Mouse (Mus musculus) CD4-positive helper T cell, adult 2 months (primary cell): ENCODE results near the gene Gnai2.
"Not testable (repeated sequence)": the region's sequence is repeated elsewhere in the genome, so short reads cannot be mapped to it uniquely, and the experiment has no call there.

Source experiments
- DNase-seq: peaks from one replicate; pipeline ENCODE4 v3.0.0-alpha.2; 2012; ENCODE audit warnings: low read depth, missing footprints, low spot score

Gene Gnai2

DNA sequence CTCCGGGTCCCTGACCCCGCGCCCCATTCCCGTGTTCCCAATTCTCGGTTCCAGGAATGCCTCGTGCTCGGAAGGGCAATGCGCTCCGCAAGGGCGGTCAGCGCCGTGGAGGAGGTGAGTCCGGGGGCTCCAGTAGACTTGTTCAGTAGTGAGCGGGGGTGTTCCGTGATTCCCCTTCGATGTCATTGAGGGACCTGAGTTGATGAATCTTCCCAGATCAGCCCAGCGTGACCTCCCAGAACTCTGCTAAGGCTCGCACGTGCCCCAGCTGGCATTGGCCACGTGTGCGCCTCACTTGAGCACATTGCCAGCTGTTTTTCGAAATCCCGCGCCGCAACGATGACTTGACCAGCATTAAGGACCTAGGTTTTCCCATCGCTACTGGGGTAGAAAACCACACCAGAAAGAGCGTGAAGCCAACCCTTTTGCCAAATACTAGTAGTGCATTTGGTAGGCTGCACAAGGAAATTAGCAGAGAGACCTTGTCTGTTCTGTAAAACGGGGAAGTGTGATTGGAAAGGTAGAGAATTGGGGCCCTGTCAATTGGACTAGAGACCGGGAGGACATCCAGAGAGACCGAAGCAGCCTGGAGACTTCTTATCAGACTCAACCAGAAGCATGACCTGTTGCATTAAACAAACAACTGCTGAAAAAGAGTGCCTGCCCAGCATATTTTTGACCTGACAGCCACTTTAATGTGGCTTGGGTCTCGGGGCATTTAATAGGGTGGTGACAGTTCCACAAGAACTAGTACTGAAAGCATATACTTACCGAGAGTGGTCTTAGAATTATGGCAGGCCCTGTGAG, 47.1 kb downstream of the Gnai2 start:
- DNase-seq, result no peak

DNA sequence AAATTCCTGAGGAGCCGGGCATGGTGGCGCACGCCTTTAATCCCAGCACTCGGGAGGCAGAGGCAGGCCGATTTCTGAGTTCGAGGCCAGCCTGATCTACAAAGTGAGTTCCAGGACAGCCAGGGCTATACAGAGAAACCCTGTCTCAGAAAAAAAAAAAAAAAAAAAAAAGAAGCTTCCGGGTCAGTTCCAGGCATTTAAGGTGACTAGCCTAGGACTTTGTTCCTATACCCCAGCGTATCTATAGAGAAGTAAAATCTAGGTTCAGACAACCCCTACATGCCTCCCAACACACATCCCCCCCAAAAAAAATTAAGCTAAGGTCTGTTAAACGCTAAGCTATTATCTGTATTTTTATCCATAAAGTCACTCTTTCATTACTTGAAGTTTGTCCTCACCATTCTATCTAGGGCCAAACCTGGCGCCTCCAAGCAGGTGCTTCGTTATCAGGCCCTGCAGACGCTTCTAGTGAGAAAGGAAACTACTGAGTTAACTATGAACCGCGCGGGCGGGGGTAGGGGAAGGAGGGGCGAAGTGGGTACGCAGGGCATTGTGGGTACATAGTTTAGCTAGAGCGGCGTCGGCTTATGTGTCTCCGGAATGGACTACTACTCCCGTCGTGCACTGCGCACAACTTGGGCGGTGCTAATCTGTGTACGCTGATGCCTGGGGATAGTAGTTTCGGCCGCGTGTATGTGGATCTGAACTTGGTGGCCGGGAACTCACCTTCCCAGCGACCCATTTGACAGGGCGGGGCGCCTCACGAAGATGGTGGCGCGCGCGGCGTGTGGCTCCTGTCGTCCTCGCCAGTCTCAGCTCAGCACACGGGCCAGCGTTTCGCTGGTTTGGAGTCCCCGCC, 48.0 kb downstream of the Gnai2 start, which contains the start of gene Ifrd2:
TSS of gene Ifrd2 (plus strand) at position 669 of the 859 bp plus-strand sequence.
- DNase-seq, result peak; percentile 99

DNA sequence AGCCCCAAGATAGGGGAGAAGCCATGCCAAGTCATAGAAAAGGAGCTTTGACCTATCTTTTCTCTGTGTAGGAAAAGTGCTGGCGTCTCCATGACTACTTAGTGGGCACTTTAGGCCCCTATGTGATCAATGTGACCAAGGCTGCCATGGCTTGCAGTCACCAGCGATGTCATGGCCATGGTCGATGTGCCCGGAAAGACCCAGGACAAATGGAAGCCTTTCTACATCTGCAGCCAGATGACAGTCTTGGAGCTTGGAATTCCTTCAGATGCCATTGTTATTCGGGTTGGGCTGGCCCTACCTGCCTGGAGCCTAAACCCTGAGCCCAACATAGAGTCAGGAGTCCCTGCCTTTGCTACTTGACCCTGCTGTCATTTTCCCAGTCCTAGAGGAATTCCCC, 48.7 kb downstream of the Gnai2 start:
- no peak for DNase-seq

GRCm38 (mm10) chr9:107583174-107583573, 52.0 kb downstream of the Gnai2 start:
- DNase-seq, result no peak

DNA sequence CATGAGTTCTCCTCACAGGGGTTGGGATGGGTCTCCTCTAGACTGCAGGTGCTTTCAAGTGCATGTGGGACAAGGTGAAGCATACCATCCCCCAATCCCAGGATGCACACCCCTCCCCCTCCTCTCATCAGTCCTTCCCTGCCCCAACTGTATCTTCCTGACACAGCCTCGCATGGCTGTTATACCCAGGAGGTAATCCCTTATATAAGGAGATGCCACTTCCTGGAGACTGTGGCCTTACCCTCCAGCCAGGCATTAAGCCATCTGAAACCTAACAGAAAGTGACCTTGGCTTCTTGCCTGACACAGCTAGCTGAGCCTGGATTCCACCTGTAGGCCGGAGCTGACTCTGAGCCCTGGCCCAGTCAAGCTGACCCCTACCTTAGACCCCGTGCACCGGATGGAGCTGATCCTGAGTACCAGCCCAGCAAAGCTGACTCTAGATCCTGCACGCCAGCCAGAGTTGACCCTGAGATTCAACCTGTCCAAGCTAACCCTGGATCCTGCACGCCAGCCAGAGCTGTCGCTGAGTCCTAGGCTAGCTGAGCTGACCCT, 52.6 kb downstream of the Gnai2 start:
- no peak for DNase-seq

- DNase-seq, result no peak
Measured at GRCm38 (mm10) chr9:107581584-107581983, 53.6 kb downstream of the Gnai2 start.

GRCm38 (mm10) chr9:107580501-107581317, 54.5 kb downstream of the Gnai2 start, which contains the start of gene Hyal3:
TSS of gene Hyal3 (plus strand) at chr9:107580818.
- peak; percentile 91 for DNase-seq

- no peak for DNase-seq
Measured at GRCm38 (mm10) chr9:107579023-107579900, 55.9 kb downstream of the Gnai2 start.

GRCm38 (mm10) chr9:107578587-107578986, 56.6 kb downstream of the Gnai2 start, which contains the start of gene Naa80:
TSS of gene Naa80 (plus strand) at chr9:107578887.
- no peak for DNase-seq

DNA sequence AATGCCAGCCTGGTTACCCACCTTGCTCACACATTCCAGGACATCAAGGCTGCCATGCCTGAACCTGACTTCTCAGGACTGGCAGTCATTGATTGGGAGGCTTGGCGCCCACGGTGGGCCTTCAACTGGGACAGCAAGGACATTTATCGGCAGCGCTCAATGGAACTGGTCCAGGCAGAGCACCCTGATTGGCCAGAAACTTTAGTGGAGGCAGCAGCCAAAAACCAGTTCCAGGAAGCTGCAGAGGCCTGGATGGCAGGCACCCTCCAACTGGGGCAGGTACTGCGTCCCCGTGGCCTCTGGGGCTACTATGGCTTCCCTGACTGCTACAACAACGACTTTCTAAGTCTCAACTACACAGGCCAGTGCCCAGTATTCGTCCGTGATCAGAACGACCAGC, 57.3 kb downstream of the Gnai2 start:
- DNase-seq, result no peak

DNA sequence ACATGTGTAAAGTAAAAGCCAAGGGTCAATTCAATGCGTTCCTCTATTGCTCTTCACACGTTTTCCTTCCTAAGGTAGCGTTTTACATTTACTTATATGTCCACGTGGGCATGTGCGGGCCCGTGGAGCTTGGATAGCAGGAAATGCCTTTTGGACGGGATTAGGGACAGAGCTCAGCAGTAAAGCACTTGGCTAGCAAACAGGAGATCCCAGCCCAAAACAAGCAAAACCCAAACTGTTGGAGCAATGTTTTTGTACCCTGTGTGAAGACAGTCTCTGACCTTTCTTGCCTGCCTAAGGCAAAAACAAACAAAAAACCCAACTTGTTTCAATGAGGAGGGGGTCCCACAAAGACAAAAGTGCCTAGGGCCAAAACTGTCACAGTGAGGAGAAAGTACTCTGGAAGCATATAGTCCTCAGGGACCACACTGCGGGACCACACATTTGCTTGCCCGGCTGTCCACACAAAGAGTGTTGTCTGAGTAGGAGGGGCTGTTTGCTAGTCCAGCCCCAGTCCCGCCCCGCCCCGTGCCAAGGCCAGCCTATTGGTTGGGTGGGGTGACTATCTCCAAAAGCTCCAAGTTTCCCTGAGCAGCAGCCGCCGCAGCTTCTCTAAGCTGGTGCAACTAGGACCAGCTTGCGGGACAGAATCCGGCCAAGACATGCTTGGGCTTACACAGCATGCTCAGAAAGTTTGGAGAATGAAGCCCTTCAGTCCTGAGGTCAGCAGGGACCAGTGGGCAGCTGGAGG, 58.6 kb downstream of the Gnai2 start, which contains the start of gene Hyal1:
TSS of gene Hyal1 (plus strand) at position 571 of the 751 bp plus-strand sequence.
- DNase-seq, result no peak

- no peak for DNase-seq
Measured at GRCm38 (mm10) chr9:107575579-107576356, 59.4 kb downstream of the Gnai2 start.

DNA sequence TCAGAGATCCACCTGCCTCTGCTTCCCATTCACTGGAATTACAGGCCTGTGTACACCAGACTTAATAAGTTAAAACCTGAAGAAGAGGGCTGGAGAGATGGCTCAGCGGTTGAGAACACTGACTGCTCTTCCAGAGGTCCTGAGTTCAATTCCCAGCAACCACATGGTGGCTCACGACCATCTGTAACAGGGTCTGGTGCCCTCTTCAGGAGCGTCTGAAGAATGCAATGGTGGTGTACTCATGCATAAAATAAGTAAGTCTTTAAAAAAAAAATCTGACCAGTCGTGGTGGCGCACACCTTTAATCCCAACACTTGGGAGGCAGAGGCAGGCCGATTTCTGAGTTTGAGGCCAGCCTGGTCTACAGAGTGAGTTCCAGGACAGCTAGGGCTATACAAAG, 61.4 kb downstream of the Gnai2 start:
- DNase-seq, result not testable (repeated sequence)

GRCm38 (mm10) chr9:107572327-107572662, 62.9 kb downstream of the Gnai2 start:
- DNase-seq, result no peak

DNA sequence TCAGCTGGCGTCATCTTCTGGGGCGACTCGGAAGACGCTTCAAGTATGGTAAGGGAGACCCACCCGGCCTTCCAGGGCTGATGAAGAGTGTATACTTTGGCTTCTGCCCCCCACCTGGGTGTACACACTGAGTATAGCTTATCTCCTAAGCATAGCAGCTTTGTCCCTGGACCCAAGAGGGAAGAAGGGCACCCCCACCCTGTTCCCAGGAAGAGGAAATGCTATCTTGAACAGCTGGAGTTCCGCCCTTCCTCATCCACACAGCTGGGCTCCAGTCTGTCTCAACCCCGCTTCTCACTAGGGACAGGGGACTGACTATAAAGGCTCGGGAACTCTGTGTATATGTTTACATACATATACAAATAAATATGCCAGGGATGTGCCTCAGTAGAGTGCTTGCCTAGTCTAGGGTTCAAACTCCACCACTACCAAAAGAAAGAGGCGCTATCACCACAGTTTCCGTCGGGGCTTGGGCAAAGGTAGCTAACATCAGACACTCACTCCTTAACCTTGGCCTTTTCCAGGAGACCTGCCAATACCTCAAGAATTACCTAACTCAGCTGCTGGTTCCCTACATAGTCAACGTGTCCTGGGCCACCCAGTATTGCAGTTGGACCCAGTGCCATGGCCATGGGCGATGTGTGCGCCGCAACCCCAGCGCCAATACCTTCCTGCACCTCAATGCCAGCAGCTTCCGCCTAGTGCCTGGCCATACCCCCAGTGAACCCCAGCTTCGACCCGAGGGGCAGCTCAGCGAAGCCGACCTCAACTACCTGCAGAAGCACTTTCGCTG, 63.4 kb downstream of the Gnai2 start:
- no peak for DNase-seq

DNA sequence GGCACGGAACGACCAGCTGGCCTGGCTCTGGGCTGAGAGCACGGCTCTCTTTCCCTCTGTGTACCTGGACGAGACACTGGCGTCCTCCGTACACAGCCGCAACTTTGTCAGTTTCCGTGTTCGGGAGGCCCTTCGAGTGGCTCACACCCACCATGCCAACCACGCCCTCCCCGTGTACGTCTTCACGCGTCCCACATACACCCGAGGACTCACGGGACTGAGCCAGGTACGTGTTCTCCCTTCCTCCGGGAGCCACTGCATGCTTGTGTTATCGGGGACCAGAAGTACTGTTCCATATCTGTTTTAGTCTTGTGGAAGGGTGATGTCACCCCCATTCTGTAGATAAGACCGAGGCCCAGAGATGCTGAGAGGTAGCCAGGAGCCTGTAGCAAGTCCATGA, 64.3 kb downstream of the Gnai2 start:
- no peak for DNase-seq

DNA sequence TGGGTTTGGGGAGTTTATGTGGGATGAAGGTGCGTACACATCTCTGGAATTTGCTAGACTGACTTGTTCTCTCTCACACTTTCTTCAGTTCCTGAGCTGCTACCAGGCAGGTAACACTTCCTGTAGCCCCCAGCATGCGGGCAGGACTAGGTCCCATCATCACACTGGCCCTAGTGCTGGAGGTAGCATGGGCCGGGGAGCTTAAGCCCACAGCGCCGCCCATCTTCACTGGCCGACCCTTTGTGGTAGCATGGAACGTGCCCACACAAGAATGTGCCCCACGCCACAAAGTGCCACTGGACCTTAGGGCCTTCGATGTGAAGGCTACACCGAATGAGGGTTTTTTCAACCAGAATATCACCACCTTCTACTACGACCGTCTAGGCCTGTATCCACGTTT, 65.2 kb downstream of the Gnai2 start:
- no peak for DNase-seq

GRCm38 (mm10) chr9:107569270-107569669, 65.9 kb downstream of the Gnai2 start:
- DNase-seq, result no peak
